Mouse (Mus musculus) liver, embryonic 14.5 days (tissue): ENCODE measurements at regions not wholly inside any gene's neighbourhood (a gene's known extent, or its start where the extent isn't known, plus 50 kb on each side); places are given as distances from the start of the nearest gene placed in this dataset.

ENCODE experiments used
- ATAC-seq: fragments of 200-750 bp; cut with Nextera tagmentation; 2 replicates; pipeline ENCODE4 v1.8.0; 2017; ENCODE audit warnings: moderate number of reproducible peaks, mild to moderate bottlenecking, moderate library complexity; ENCODE audit not compliant: insufficient read depth
- DNase-seq, 3 experiments: peaks; one replicate each; pipeline ENCODE4 v3.0.0-alpha.2; 2012 to 2013; ENCODE audit warnings: low read depth in 3 of 3, low spot score in 3 of 3
- H3K27ac ChIP-seq: fragments of 300-500 bp; sonication (generic); 2 replicates; pipeline ENCODE4 v1.5.1; 2014; ENCODE audit warnings: moderate library complexity, mild to moderate bottlenecking, control low read depth, inconsistent platforms
- H3K27me3 ChIP-seq: fragments of 300-500 bp; sonication (generic); 2 replicates; pipeline ENCODE4 v1.6.1; 2014; ENCODE audit warnings: mild to moderate bottlenecking, low read length, moderate library complexity; ENCODE audit not compliant: control insufficient read depth, insufficient read depth
- H3K36me3 ChIP-seq: fragments of 300-500 bp; sonication (generic); replicated peaks from 2 replicates; pipeline ENCODE4 v1.6.1; 2014; ENCODE audit warnings: low read depth; ENCODE audit not compliant: control insufficient read depth, insufficient read depth
- H3K4me1 ChIP-seq, 2 experiments: fragments of 200-500 bp in 1 of 2; fragments of 300-500 bp in 1 of 2; sonication (generic) in 1 of 2; replicated peaks; 2 replicates each; pipeline ENCODE4 v1.6.1; 2012 to 2014; ENCODE audit warnings: antibody characterized with exemption in 1 of 2, inconsistent platforms in 1 of 2, low read length in 1 of 2; ENCODE audit not compliant: control insufficient read depth in 2 of 2, insufficient read depth in 2 of 2
- H3K4me2 ChIP-seq: fragments of 300-500 bp; sonication (generic); 2 replicates; pipeline ENCODE4 v1.6.1; 2014; ENCODE audit warnings: low read depth, mild to moderate bottlenecking, control low read depth, moderate library complexity
- H3K4me3 ChIP-seq, 2 experiments: fragments of 200-500 bp in 1 of 2; fragments of 300-500 bp in 1 of 2; sonication (generic) in 1 of 2; 2 replicates each; pipeline ENCODE4 v1.5.1; 2012 to 2014; ENCODE audit warnings: low read depth in 2 of 2, low read length in 2 of 2, mild to moderate bottlenecking in 2 of 2, control low read depth in 1 of 2, inconsistent platforms in 1 of 2, moderate library complexity in 1 of 2; ENCODE audit not compliant: insufficient read depth in 1 of 2
- H3K9ac ChIP-seq: fragments of 300-500 bp; sonication (generic); replicated peaks from 2 replicates; pipeline ENCODE4 v1.6.1; 2014; ENCODE audit warnings: mild to moderate bottlenecking, control low read depth, moderate library complexity
- H3K9me3 ChIP-seq: fragments of 300-500 bp; sonication (generic); 2 replicates; pipeline ENCODE4 v1.6.1; 2016; ENCODE audit warnings: low read length, mixed read lengths; ENCODE audit not compliant: control insufficient read depth
- CTCF ChIP-seq: IDR thresholded peaks from 2 replicates; pipeline ENCODE4 v1.5.1; 2016; ENCODE audit warnings: antibody characterized with exemption, low read depth, control low read depth
- EP300 ChIP-seq: IDR thresholded peaks from 2 replicates; pipeline ENCODE4 v1.6.1; 2016; ENCODE audit warnings: antibody characterized with exemption, low read depth
- whole genome bisulfite sequencing: fragments of 180-500 bp; shearing (Covaris S2); extraction: QIAGEN DNeasy Blood & Tissue Kit; methylation state at CpG from one replicate; pipeline ENCODE4 v1.1.7; 2014; ENCODE audit not compliant: insufficient replicate concordance; 5-methylcytosine and 5-hydroxymethylcytosine counted together

- Histone ChIP-seq H3K9me3 (no peaks in the 10 kb centered on the region), H3K4me2 (no peak overlapping the region), H3K27me3 (no peaks in the 10 kb centered on the region), H3K4me1 (no peaks in the 10 kb centered on the region), H3K27ac (no peak overlapping the region), H3K9ac (no peak overlapping the region), H3K4me3 (no peak overlapping the region), H3K36me3 (no peaks in the 10 kb centered on the region)
- WGBS, result 48% methylated on average over 4 of the region's 4 CpGs
- TF ChIP-seq CTCF (no peak), EP300 (no peak)
- no peak for ATAC-seq
- DNase-seq, result no peak
These were observed 66.5 kb upstream of the Vstm2b start for GRCm38 (mm10) chr7:40831583-40831982.

- no peak for TF ChIP-seq CTCF
- TF ChIP-seq EP300, result no peak
- Histone ChIP-seq H3K9ac (no peak overlapping the region), H3K9me3 (no peaks in the 10 kb centered on the region), H3K4me3 (no peak overlapping the region), H3K36me3 (no peaks in the 10 kb centered on the region), H3K4me2 (no peak overlapping the region), H3K27ac (no peak overlapping the region), H3K4me1 (no peaks in the 10 kb centered on the region), H3K27me3 (no peaks in the 10 kb centered on the region)
- DNase-seq, result no peak
- ATAC-seq, result no peak
- 59% methylated on average over 8 of the region's 8 CpGs for WGBS
These were observed 55.7 kb upstream of the Vstm2b start for GRCm38 (mm10) chr7:40842344-40842992.

DNA sequence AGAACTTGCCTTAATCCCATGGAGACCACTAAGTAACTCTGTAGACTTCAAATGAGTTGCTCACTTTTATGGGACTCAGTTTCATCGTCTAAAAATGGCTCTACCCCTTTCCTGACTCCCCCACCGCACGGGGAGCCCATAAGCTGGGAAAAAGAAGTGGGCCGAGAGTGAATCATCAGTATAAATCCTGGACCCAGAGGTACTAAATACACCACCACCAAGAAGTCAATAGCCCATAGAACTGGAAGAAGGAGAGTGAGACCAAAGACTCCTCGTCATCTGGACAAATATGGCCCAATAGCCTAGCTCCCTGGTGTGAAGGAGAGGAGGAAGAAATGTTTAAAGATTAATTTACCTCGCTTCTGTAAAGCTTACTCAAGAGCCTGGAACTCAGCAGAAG lies 51.6 kb upstream of the Vstm2b start:
- no peaks in the 10 kb centered on the region for H3K4me1 ChIP-seq
- 54% methylated on average over 6 of the region's 6 CpGs for WGBS
- no peak for ATAC-seq

More for the DNA sequence above, 51.6 kb upstream of the Vstm2b start:
- Histone ChIP-seq H3K27me3 (no peaks in the 10 kb centered on the region), H3K4me2 (no peak overlapping the region), H3K27ac (no peak overlapping the region), H3K4me3 (no peak overlapping the region), H3K9me3 (no peaks in the 10 kb centered on the region), H3K9ac (no peak overlapping the region), H3K36me3 (no peaks in the 10 kb centered on the region)
- TF ChIP-seq CTCF (no peak), EP300 (no peak)
- DNase-seq, result no peak
